Mouse (Mus musculus) heart, embryonic 10.5 days (tissue): Measurements from ENCODE around the gene Bmf. TPM values are rescaled to one million over a fixed set of nuclear protein-coding genes. Genes with fewer than 3 reads are reported as not detected.
A peak's percentile ranks its signal among the peaks of the same experiment; 100 is the strongest.
"Not testable (repeated sequence)": the region's sequence is repeated elsewhere in the genome, so short reads cannot be mapped to it uniquely, and the experiment has no call there.

Experiments
- DNase-seq: peaks from one replicate; pipeline ENCODE4 v3.0.0-alpha.2; 2017; ENCODE audit warnings: low spot score
- H3K27ac ChIP-seq: fragments of 300-500 bp; sonication (generic); 2 replicates; pipeline ENCODE4 v1.5.1; 2016; ENCODE audit warnings: mild to moderate bottlenecking
- H3K27me3 ChIP-seq: fragments of 300-500 bp; sonication (generic); 2 replicates; pipeline ENCODE4 v1.6.1; 2016; ENCODE audit warnings: mild to moderate bottlenecking; ENCODE audit not compliant: poor library complexity, insufficient read depth, severe bottlenecking
- H3K36me3 ChIP-seq: fragments of 300-500 bp; sonication (generic); 2 replicates; pipeline ENCODE4 v1.6.1; 2016; ENCODE audit warnings: mild to moderate bottlenecking, moderate library complexity
- H3K4me1 ChIP-seq: fragments of 300-500 bp; sonication (generic); 2 replicates; pipeline ENCODE4 v1.6.1; 2016; ENCODE audit warnings: mild to moderate bottlenecking
- H3K4me3 ChIP-seq: fragments of 300-500 bp; sonication (generic); 2 replicates; pipeline ENCODE4 v1.5.1; 2016; ENCODE audit warnings: mild to moderate bottlenecking, moderate library complexity
- H3K9me3 ChIP-seq: fragments of 300-500 bp; sonication (generic); 2 replicates; pipeline ENCODE4 v1.6.1; 2016; ENCODE audit warnings: mild to moderate bottlenecking, moderate library complexity
- whole genome bisulfite sequencing: fragments of 180-500 bp; shearing (Covaris S2); methylation state at CpG from one replicate; pipeline ENCODE4 v1.1.7; 2016; 5-methylcytosine and 5-hydroxymethylcytosine counted together
- polyA plus RNA-seq: library from polyadenylated mRNA; unstranded; fragments of >200 nt; fragmentation: Nextera tagmentation; extraction: Ambion mirVana; gene quantifications from 2 replicates; pipeline ENCODE4 v1.2.1, GENCODE M21; 2016

The Bmf gene
- polyA plus RNA-seq, 1 experiment from 2014 or later = 3.7 TPM

GRCm38 (mm10) chr2:118558426-118558825, 8.9 kb upstream of the Bmf start:
- H3K27me3 ChIP-seq = no peaks in the 10 kb centered on the region
- no peak overlapping the region for H3K27ac ChIP-seq
- no peaks in the 10 kb centered on the region for H3K9me3 ChIP-seq
- 83% methylated on average over 3 of the region's 3 CpGs for WGBS
- H3K36me3 ChIP-seq = peaks cover 4% of the 10 kb centered on the region; the same call in 1 of the 2 replicates
- H3K4me1 ChIP-seq = no peaks in the 10 kb centered on the region
- no peak for DNase-seq
- H3K4me3 ChIP-seq = no peak overlapping the region

- H3K27ac ChIP-seq = peak overlapping the region; percentile 79
- not testable (repeated sequence) for H3K4me1 ChIP-seq, H3K36me3 ChIP-seq, H3K9me3 ChIP-seq, DNase-seq, H3K27me3 ChIP-seq
- H3K4me3 ChIP-seq = peak overlapping the region; percentile 56
- 61% methylated on average over 15 of the region's 17 CpGs for WGBS
These were observed 5.0 kb upstream of the Bmf start for GRCm38 (mm10) chr2:118554356-118554990.

GRCm38 (mm10) chr2:118551606-118552005, 2.1 kb upstream of the Bmf start:
- Histone ChIP-seq H3K36me3 (no peaks in the 10 kb centered on the region), H3K27ac (no peak overlapping the region), H3K4me1 (peaks cover 28% of the 10 kb centered on the region), H3K9me3 (no peaks in the 10 kb centered on the region), H3K4me3 (no peak overlapping the region), H3K27me3 (no peaks in the 10 kb centered on the region)
- peak; percentile 55 for DNase-seq
- 61% methylated on average over 2 of the region's 2 CpGs for WGBS

- no peaks in the 10 kb centered on the region for H3K27me3 ChIP-seq
These were observed 866 bp downstream of the Bmf start for GRCm38 (mm10) chr2:118548421-118549221.

GRCm38 (mm10) chr2:118547541-118548016, 1.9 kb downstream of the Bmf start:
- 13% methylated on average over 9 of the region's 9 CpGs for WGBS
- no peaks in the 10 kb centered on the region for H3K27me3 ChIP-seq
- H3K36me3 ChIP-seq = no peaks in the 10 kb centered on the region
- peaks cover 69% of the 10 kb centered on the region for H3K4me1 ChIP-seq
- peak overlapping the region; percentile 98 for H3K4me3 ChIP-seq
- no peak for DNase-seq
- no peaks in the 10 kb centered on the region for H3K9me3 ChIP-seq
- H3K27ac ChIP-seq = peak overlapping the region; percentile 92; the same call in 1 of the 2 replicates

More at GRCm38 (mm10) chr2:118548421-118549221, 866 bp downstream of the Bmf start:
- no peaks in the 10 kb centered on the region for H3K36me3 ChIP-seq
- H3K27ac ChIP-seq = peak overlapping the region; percentile 90
- peak overlapping the region; percentile 98 for H3K4me3 ChIP-seq
- no peaks in the 10 kb centered on the region for H3K9me3 ChIP-seq
- WGBS = under 1% methylated on average over 18 of the region's 18 CpGs
- DNase-seq = no peak
- peaks cover 58% of the 10 kb centered on the region for H3K4me1 ChIP-seq

- Histone ChIP-seq H3K27ac (peak overlapping the region; percentile 92), H3K27me3 (no peaks in the 10 kb centered on the region), H3K9me3 (no peaks in the 10 kb centered on the region), H3K4me3 (no peak overlapping the region), H3K4me1 (peaks cover 77% of the 10 kb centered on the region), H3K36me3 (no peaks in the 10 kb centered on the region)
- WGBS = 43% methylated on average over 3 of the region's 3 CpGs
- DNase-seq = no peak
These were observed 2.7 kb downstream of the Bmf start for GRCm38 (mm10) chr2:118546798-118547165.

- Histone ChIP-seq H3K27me3 (no peaks in the 10 kb centered on the region), H3K4me1 (peaks cover 80% of the 10 kb centered on the region), H3K36me3 (no peaks in the 10 kb centered on the region), H3K9me3 (no peaks in the 10 kb centered on the region), H3K27ac (peak overlapping the region; percentile 92), H3K4me3 (peak overlapping the region; percentile 56; the same call in 1 of the 2 replicates)
- no peak for DNase-seq
- 35% methylated on average over 5 of the region's 5 CpGs for WGBS
These were observed 3.2 kb downstream of the Bmf start for GRCm38 (mm10) chr2:118546104-118546797.

- H3K4me3 ChIP-seq = peak overlapping the region; percentile 56
- 23% methylated on average over 23 of the region's 23 CpGs for WGBS
These were observed 4.0 kb downstream of the Bmf start for GRCm38 (mm10) chr2:118545242-118546103.

GRCm38 (mm10) chr2:118543893-118544799, 5.3 kb downstream of the Bmf start:
- H3K27ac ChIP-seq = peak overlapping the region; percentile 92
- H3K36me3 ChIP-seq = no peaks in the 10 kb centered on the region
- no peaks in the 10 kb centered on the region for H3K27me3 ChIP-seq
- peak overlapping the region; percentile 56 for H3K4me3 ChIP-seq
- DNase-seq = no peak
- H3K9me3 ChIP-seq = no peaks in the 10 kb centered on the region
- H3K4me1 ChIP-seq = peaks cover 96% of the 10 kb centered on the region
- WGBS = 7% methylated on average over 23 of the region's 23 CpGs

More at GRCm38 (mm10) chr2:118545242-118546103, 4.0 kb downstream of the Bmf start:
- Histone ChIP-seq H3K27me3 (no peaks in the 10 kb centered on the region), H3K36me3 (no peaks in the 10 kb centered on the region), H3K27ac (peak overlapping the region; percentile 92), H3K4me1 (peaks cover 88% of the 10 kb centered on the region), H3K9me3 (no peaks in the 10 kb centered on the region)
- no peak for DNase-seq

- DNase-seq = no peak
- Histone ChIP-seq H3K27ac (peak overlapping the region; percentile 92), H3K4me3 (no peak overlapping the region), H3K27me3 (no peaks in the 10 kb centered on the region), H3K4me1 (peaks cover 94% of the 10 kb centered on the region), H3K36me3 (peaks cover 4% of the 10 kb centered on the region; the same call in 1 of the 2 replicates), H3K9me3 (no peaks in the 10 kb centered on the region)
- 70% methylated on average over 1 of the region's 1 CpGs for WGBS
These were observed 6.4 kb downstream of the Bmf start for GRCm38 (mm10) chr2:118542971-118543573.

- Histone ChIP-seq H3K9me3 (no peaks in the 10 kb centered on the region), H3K4me1 (peaks cover 91% of the 10 kb centered on the region), H3K4me3 (no peak overlapping the region), H3K36me3 (peaks cover 4% of the 10 kb centered on the region; the same call in 1 of the 2 replicates), H3K27ac (peak overlapping the region; percentile 92), H3K27me3 (no peaks in the 10 kb centered on the region)
- WGBS = 81% methylated on average over 3 of the region's 3 CpGs
- no peak for DNase-seq
These were observed 7.8 kb downstream of the Bmf start for GRCm38 (mm10) chr2:118541716-118542115.
